ENCODE assay signal across 14 mouse cellular contexts in genomic region chr2:167213666-167214065, GRCm38 (mm10). TPM values are rescaled to one million over a fixed set of nuclear protein-coding genes. Genes with fewer than 3 reads are reported as not detected.
"Had no signal": no experiment of that assay in that cellular context is flagged by ENCODE, and none has a peak within 500 bp of the region (broad histone marks: within the 10 kb centered on the region; RNA-seq: fewer than 3 reads in every experiment).

No protein-coding gene starts in this region.

- H3K4me2 ChIP-seq: limb, embryonic 13.5 days; liver, embryonic 13.5 days; midbrain, embryonic 11.5 days had no signal

- H3K27me3 ChIP-seq: limb, embryonic 13.5 days; liver, embryonic 13.5 days had no signal

- H3K9ac ChIP-seq: limb, embryonic 13.5 days; liver, embryonic 13.5 days had no signal

- H3K36me3 ChIP-seq: liver, embryonic 13.5 days had no signal

- DNase-seq: layer of hippocampus, adult 9-11 months; liver, embryonic 13.5 days; lung, adult 2 months; lung, postnatal 14 days; lung, postnatal 4 days; midbrain, embryonic 14.5 days had no signal

- H3K9me3 ChIP-seq: limb, embryonic 10.5 days; limb, embryonic 13.5 days; liver, embryonic 13.5 days had no signal

- H3K27ac ChIP-seq: kidney, postnatal 0 days; layer of hippocampus, adult 2 months; limb, embryonic 10.5 days; limb, embryonic 13.5 days; liver, embryonic 13.5 days; stomach, postnatal 0 days had no signal

- H3K4me1 ChIP-seq: limb, embryonic 10.5 days; limb, embryonic 13.5 days; liver, embryonic 13.5 days had no signal

- H3K4me3 ChIP-seq: layer of hippocampus, adult 2 months; limb, embryonic 10.5 days; limb, embryonic 13.5 days; liver, embryonic 13.5 days had no signal

RNA-seq across cellular contexts. Expression of gene Ptgis, which starts 26.7 kb away (rescaled TPM):
- total RNA-seq: megakaryocyte progenitor cell, adult 5-6 weeks; megakaryocyte-erythroid progenitor cell, adult 5-6 weeks had no signal
